Mouse (Mus musculus) olfactory bulb, adult 2 months (tissue): Measurements from ENCODE around the gene Zfp644.

Experiments
- CTCF ChIP-seq: fragments of 200-500 bp; IDR thresholded peaks from 2 replicates; pipeline ENCODE4 v1.5.1; 2012; ENCODE audit warnings: low read depth, mild to moderate bottlenecking, low read length, moderate library complexity; ENCODE audit not compliant: insufficient read depth
- POLR2A ChIP-seq: fragments of 200-500 bp; IDR thresholded peaks from 2 replicates; pipeline ENCODE4 v1.6.1; 2012; ENCODE audit warnings: mild to moderate bottlenecking, low read depth, low read length, moderate library complexity; ENCODE audit not compliant: insufficient read depth

GRCm38 (mm10) chr5:106574560-106574946 is 122.5 kb downstream of the Zfp644 start:
- TF ChIP-seq POLR2A (no peak), CTCF (no peak)
